Mouse (Mus musculus) CD4-positive, CD25-positive, alpha-beta regulatory T cell (primary cell): ENCODE data around the gene Gm3047. TPM values are rescaled to one million over a fixed set of nuclear protein-coding genes. Genes with fewer than 3 reads are reported as not detected.

Experiments
- polyA plus RNA-seq: library from polyadenylated mRNA; unstranded; fragments of 100-300 nt; shearing (Covaris generic); gene quantifications from one replicate; pipeline ENCODE4 v1.2.1, GENCODE M21; 2017

The Gm3047 gene
- not detected for polyA plus RNA-seq

DNA sequence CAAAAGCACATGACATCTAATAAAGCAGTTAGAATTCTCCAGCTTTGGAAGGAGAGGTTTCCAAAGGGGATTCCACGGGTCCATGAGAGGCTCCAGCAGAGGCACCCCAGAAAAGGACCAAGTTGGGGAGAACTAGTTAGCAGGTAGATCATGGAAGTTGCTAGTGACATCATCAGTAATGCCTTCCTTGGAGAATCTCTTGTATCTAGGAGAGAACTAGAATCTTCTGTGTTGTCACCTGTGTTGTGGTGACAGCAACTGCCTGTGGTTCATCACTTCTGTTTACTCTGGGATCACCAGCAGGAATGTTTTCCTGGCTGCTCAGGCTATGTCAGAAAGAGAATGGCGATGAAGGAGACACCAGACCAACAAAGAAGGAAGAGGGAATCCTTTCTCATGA is at the start of gene Gm3047:
Gm3047 (plus strand) TSS at position 301 of the 400 bp plus-strand sequence.

Other genes starting within 250 kb of the Gm3047 start
- not detected for gene Gm3149, start 238.1 kb upstream of the Gm3047 start, polyA plus RNA-seq
- 1.3 TPM for gene 2610042L04Rik, start 220.6 kb upstream of the Gm3047 start, polyA plus RNA-seq
- gene Gm3159, start 157.9 kb upstream of the Gm3047 start, polyA plus RNA-seq: not detected
- gene Gm3164, start 140.0 kb upstream of the Gm3047 start, polyA plus RNA-seq: 0.50 TPM
- 0.98 TPM for gene Gm3173, start 124.4 kb upstream of the Gm3047 start, polyA plus RNA-seq
- gene Gm3182, start 73.7 kb upstream of the Gm3047 start, polyA plus RNA-seq: not detected
- not detected for gene Gm8159, start 76.9 kb downstream of the Gm3047 start, polyA plus RNA-seq
- gene Gm3239, start 108.8 kb downstream of the Gm3047 start, polyA plus RNA-seq: not detected
- not detected for gene Gm7876, start 153.8 kb downstream of the Gm3047 start, polyA plus RNA-seq
- gene Gm3252, start 171.4 kb downstream of the Gm3047 start, polyA plus RNA-seq: 0.96 TPM
- gene Gm9602, start 220.9 kb downstream of the Gm3047 start, polyA plus RNA-seq: not detected